Mouse (Mus musculus) stomach, embryonic 14.5 days (tissue): ENCODE results near the gene Coro2b. TPM values are rescaled to one million over a fixed set of nuclear protein-coding genes. Genes with fewer than 3 reads are reported as not detected.

Source experiments
- ATAC-seq: fragments of 200-750 bp; cut with Nextera tagmentation; 2 replicates; pipeline ENCODE4 v1.8.0; 2017; ENCODE audit warnings: low read depth, moderate TSS enrichment; ENCODE audit not compliant: insufficient number of reproducible peaks, insufficient read depth, low FRiP score
- H3K27ac ChIP-seq: fragments of 300-500 bp; sonication (generic); 2 replicates; pipeline ENCODE4 v1.5.1; 2014; ENCODE audit warnings: mild to moderate bottlenecking, low read length, moderate library complexity, mixed read lengths
- H3K27me3 ChIP-seq: fragments of 300-500 bp; sonication (generic); 2 replicates; pipeline ENCODE4 v1.6.1; 2014; ENCODE audit warnings: low read length, control low read depth, mixed read lengths; ENCODE audit not compliant: control insufficient read depth, insufficient read depth
- H3K36me3 ChIP-seq: fragments of 300-500 bp; sonication (generic); 2 replicates; pipeline ENCODE4 v1.6.1; 2014; ENCODE audit warnings: mild to moderate bottlenecking, control low read depth, low read length, moderate library complexity, mixed read lengths; ENCODE audit not compliant: control insufficient read depth, insufficient read depth
- H3K4me1 ChIP-seq: fragments of 300-500 bp; sonication (generic); 2 replicates; pipeline ENCODE4 v1.6.1; 2014; ENCODE audit warnings: low read length, control low read depth, mixed read lengths; ENCODE audit not compliant: control insufficient read depth, insufficient read depth
- H3K4me2 ChIP-seq: fragments of 300-500 bp; sonication (generic); replicated peaks from 2 replicates; pipeline ENCODE4 v1.6.1; 2014; ENCODE audit warnings: low read depth, low read length, control low read depth
- H3K4me3 ChIP-seq: fragments of 300-500 bp; sonication (generic); 2 replicates; pipeline ENCODE4 v1.5.1; 2014; ENCODE audit warnings: low read depth, low read length, control low read depth
- H3K9ac ChIP-seq: fragments of 300-500 bp; sonication (generic); replicated peaks from 2 replicates; pipeline ENCODE4 v1.6.1; 2014; ENCODE audit warnings: low read depth, mild to moderate bottlenecking, control low read depth, low read length, moderate library complexity, mixed read lengths
- H3K9me3 ChIP-seq: fragments of 300-500 bp; sonication (generic); 2 replicates; pipeline ENCODE4 v1.6.1; 2016; ENCODE audit warnings: low read depth, low read length, control low read depth; ENCODE audit not compliant: control insufficient read depth
- WGBS: fragments of 180-500 bp; shearing (Covaris S2); extraction: QIAGEN DNeasy Blood & Tissue Kit; methylation state at CpG from one replicate; pipeline ENCODE4 v1.1.7; 2014; 5-methylcytosine and 5-hydroxymethylcytosine counted together
- polyA plus RNA-seq: library from polyadenylated mRNA; unstranded; fragments of >200 nt; fragmentation: Nextera tagmentation; extraction: Ambion mirVana; gene quantifications from 2 replicates; pipeline ENCODE4 v1.2.1, GENCODE M21; 2014

The Coro2b gene
- polyA plus RNA-seq, 1 experiment from 2014 or later = 13.0 TPM

GRCm38 (mm10) chr9:62484107-62484506 is 52.7 kb downstream of the Coro2b start:
- no peak overlapping the region for H3K27ac ChIP-seq
- H3K36me3 ChIP-seq = no peaks in the 10 kb centered on the region
- ATAC-seq = no peak
- H3K4me1 ChIP-seq = no peaks in the 10 kb centered on the region
- no peak overlapping the region for H3K4me3 ChIP-seq
- WGBS = 58% methylated on average over 4 of the region's 4 CpGs
- H3K9me3 ChIP-seq = no peaks in the 10 kb centered on the region
- no peak overlapping the region for H3K4me2 ChIP-seq
- 0 out of 2 replicates have a peak overlapping the region, but pooled peaks have one; percentile 10 for H3K9ac ChIP-seq
- H3K27me3 ChIP-seq = no peaks in the 10 kb centered on the region

DNA sequence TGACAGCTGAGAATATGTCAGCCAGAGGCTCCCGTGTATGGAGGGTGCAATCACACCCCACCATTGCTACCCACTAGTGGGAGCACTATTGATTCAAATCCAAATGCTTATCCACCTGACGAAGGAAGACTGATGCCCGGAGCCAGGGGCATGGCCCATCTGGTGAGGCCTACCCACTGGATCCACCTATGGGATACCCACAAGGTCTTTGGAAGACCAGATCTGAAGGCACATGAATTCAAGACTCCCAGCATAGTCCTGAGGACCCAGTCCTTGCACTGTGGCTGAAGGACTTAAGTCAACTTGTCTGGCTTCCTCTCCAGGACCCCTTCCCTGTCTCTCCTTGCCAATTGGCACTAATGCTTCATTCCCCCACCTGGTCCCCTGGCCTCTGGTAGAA is 54.1 kb downstream of the Coro2b start:
- Histone ChIP-seq H3K4me2 (no peak overlapping the region), H3K4me3 (no peak overlapping the region), H3K4me1 (no peaks in the 10 kb centered on the region; the same call in 1 of the 2 replicates), H3K27ac (no peak overlapping the region), H3K27me3 (no peaks in the 10 kb centered on the region), H3K9me3 (no peaks in the 10 kb centered on the region), H3K36me3 (no peaks in the 10 kb centered on the region), H3K9ac (no peak overlapping the region)
- WGBS = 80% methylated on average over 3 of the region's 3 CpGs
- no peak for ATAC-seq

- H3K9me3 ChIP-seq = no peaks in the 10 kb centered on the region
- no peaks in the 10 kb centered on the region for H3K36me3 ChIP-seq
- H3K4me1 ChIP-seq = peaks cover 10% of the 10 kb centered on the region
- no peak for ATAC-seq
- no peaks in the 10 kb centered on the region for H3K27me3 ChIP-seq
- no peak overlapping the region for H3K9ac ChIP-seq
- no peak overlapping the region for H3K27ac ChIP-seq
- H3K4me3 ChIP-seq = no peak overlapping the region
- H3K4me2 ChIP-seq = no peak overlapping the region
- WGBS = 62% methylated on average over 6 of the region's 6 CpGs
These were observed 55.8 kb downstream of the Coro2b start for GRCm38 (mm10) chr9:62480898-62481642.

GRCm38 (mm10) chr9:62480149-62480548 is 56.7 kb downstream of the Coro2b start:
- Histone ChIP-seq H3K4me3 (no peak overlapping the region), H3K36me3 (no peaks in the 10 kb centered on the region), H3K27me3 (no peaks in the 10 kb centered on the region), H3K9ac (no peak overlapping the region), H3K4me2 (no peak overlapping the region), H3K4me1 (peaks cover 10% of the 10 kb centered on the region), H3K27ac (no peak overlapping the region), H3K9me3 (no peaks in the 10 kb centered on the region)
- 82% methylated on average over 9 of the region's 9 CpGs for WGBS
- ATAC-seq = no peak

- no peaks in the 10 kb centered on the region for H3K36me3 ChIP-seq
- H3K27me3 ChIP-seq = no peaks in the 10 kb centered on the region
- 0 out of 2 replicates have a peak overlapping the region, but pooled peaks have one; percentile 5 for H3K4me2 ChIP-seq
- H3K4me1 ChIP-seq = peaks cover 16% of the 10 kb centered on the region
- no peak overlapping the region for H3K4me3 ChIP-seq
- no peak overlapping the region for H3K9ac ChIP-seq
- ATAC-seq = peak; percentile 86
- H3K27ac ChIP-seq = peak overlapping the region; percentile 72
- H3K9me3 ChIP-seq = no peaks in the 10 kb centered on the region
- 27% methylated on average over 11 of the region's 11 CpGs for WGBS
These were observed 59.9 kb downstream of the Coro2b start for GRCm38 (mm10) chr9:62476782-62477487.

- no peaks in the 10 kb centered on the region for H3K27me3 ChIP-seq
- no peak for ATAC-seq
- no peak overlapping the region for H3K4me2 ChIP-seq
- H3K9me3 ChIP-seq = no peaks in the 10 kb centered on the region
- no peak overlapping the region for H3K27ac ChIP-seq
- H3K36me3 ChIP-seq = no peaks in the 10 kb centered on the region
- H3K4me3 ChIP-seq = no peak overlapping the region
- 78% methylated on average over 2 of the region's 2 CpGs for WGBS
- no peak overlapping the region for H3K9ac ChIP-seq
- H3K4me1 ChIP-seq = peaks cover 16% of the 10 kb centered on the region
These were observed 62.6 kb downstream of the Coro2b start for GRCm38 (mm10) chr9:62474206-62474605.

- Histone ChIP-seq H3K4me2 (no peak overlapping the region), H3K27ac (no peak overlapping the region), H3K27me3 (no peaks in the 10 kb centered on the region), H3K9me3 (no peaks in the 10 kb centered on the region), H3K36me3 (no peaks in the 10 kb centered on the region), H3K4me1 (peaks cover 5% of the 10 kb centered on the region; the same call in 1 of the 2 replicates), H3K4me3 (no peak overlapping the region), H3K9ac (no peak overlapping the region)
- no peak for ATAC-seq
- WGBS = 87% methylated on average over 14 of the region's 14 CpGs
These were observed 65.2 kb downstream of the Coro2b start for GRCm38 (mm10) chr9:62471541-62472189.

- no peaks in the 10 kb centered on the region for H3K27me3 ChIP-seq
- no peak for ATAC-seq
- no peak overlapping the region for H3K9ac ChIP-seq
- H3K9me3 ChIP-seq = no peaks in the 10 kb centered on the region
- H3K36me3 ChIP-seq = no peaks in the 10 kb centered on the region
- no peak overlapping the region for H3K4me3 ChIP-seq
- WGBS = 94% methylated on average over 14 of the region's 14 CpGs
- H3K4me2 ChIP-seq = no peak overlapping the region
- peaks cover 5% of the 10 kb centered on the region; the same call in 1 of the 2 replicates for H3K4me1 ChIP-seq
- no peak overlapping the region for H3K27ac ChIP-seq
These were observed 65.8 kb downstream of the Coro2b start for GRCm38 (mm10) chr9:62471041-62471440.
